Mouse (Mus musculus) cerebellum, adult (tissue): Measurements from ENCODE around the gene Nid1.

Experiments used
- ATAC-seq: cut with Nextera tagmentation; 2 replicates; pipeline ENCODE4 v1.9.2; 2017; ENCODE audit warnings: mild to moderate bottlenecking, moderate library complexity, mixed read lengths; ENCODE audit not compliant: insufficient number of reproducible peaks, low FRiP score, low TSS enrichment

The Nid1 gene

GRCm38 (mm10) chr13:13485682-13486081, 48.3 kb downstream of the Nid1 start:
- ATAC-seq: no peak

- no peak for ATAC-seq
Observed at GRCm38 (mm10) chr13:13487851-13488250, 50.5 kb downstream of the Nid1 start.

GRCm38 (mm10) chr13:13489861-13490260, 52.5 kb downstream of the Nid1 start:
- no peak for ATAC-seq

GRCm38 (mm10) chr13:13492151-13492550, 54.8 kb downstream of the Nid1 start:
- no peak for ATAC-seq

DNA sequence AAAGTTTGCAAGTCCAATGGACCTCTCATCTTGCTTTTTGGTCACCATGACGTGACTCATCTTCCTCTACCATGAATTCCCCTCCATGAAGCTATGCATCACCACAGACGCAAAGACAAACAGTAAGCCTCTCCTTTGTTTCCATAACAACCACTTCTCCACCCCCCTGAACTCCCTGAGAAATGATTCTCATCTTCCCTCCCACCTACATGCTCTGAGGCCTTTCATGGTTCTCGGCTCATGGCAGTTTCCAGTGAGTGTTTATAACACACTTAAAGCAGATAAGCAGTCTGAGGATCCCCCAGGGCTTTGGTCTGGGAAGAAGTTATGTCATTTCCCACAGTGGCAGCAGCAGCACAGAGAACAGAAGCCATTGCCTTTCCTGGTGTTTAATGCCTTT, 56.2 kb downstream of the Nid1 start:
- ATAC-seq: no peak

GRCm38 (mm10) chr13:13498022-13498421, 60.7 kb downstream of the Nid1 start:
- no peak for ATAC-seq

DNA sequence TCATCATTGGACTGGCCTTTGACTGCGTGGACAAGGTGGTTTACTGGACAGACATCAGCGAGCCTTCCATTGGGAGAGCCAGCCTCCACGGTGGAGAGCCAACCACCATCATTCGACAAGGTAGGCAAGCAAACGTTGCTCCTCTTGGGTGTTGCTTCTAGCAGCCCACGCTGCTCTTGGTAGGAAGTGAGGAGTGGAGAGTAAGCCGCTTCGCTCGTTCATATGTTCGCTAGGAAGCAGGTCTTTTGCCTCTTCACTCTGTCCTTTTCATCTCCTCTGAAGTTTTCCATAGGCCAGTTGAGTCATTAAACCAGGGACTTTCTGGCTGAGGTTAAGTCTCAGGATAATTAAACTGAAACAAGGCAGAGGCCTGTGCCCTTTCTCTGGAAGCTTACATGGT, 65.1 kb downstream of the Nid1 start:
- ATAC-seq: no peak

GRCm38 (mm10) chr13:13503695-13504386, 66.5 kb downstream of the Nid1 start:
- no peak for ATAC-seq

DNA sequence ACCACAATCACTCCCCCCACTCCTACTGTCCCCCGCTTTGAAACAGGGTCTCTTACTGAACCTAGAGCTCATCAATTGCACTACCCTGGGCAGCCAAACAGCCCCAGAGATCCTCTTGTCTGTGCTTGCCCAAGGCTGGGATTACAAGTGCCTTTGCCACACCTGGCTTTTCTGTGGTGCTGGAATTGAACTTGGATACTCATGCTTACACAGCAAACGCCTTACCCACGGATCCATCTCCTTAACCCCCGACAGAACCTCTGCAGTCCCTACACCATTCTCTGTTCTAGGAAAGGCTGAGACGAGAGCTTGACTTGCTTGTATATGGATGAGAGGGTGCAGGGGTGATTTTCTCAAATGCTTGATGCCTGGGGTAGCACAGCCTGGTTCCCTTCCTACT, 67.7 kb downstream of the Nid1 start:
- ATAC-seq: no peak

DNA sequence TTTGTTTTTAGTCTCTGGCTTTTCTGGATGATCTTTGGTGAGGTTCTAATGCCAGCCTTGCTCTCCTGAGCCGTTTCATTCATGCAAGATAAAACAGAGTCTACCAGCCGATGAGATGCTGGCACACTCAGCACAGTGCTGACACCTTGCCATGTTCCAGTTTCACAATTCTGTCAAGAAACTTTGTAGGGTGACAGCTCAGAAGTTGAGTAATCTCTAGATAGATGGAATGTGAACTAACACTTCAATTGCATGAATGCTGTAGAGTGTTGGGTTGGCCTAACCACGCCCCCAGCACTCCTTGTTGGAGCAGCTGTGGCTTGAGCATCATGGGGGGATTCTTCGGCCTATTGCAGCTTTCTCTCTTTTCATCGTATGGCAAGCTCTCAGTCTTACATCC, 69.2 kb downstream of the Nid1 start:
- no peak for ATAC-seq

DNA sequence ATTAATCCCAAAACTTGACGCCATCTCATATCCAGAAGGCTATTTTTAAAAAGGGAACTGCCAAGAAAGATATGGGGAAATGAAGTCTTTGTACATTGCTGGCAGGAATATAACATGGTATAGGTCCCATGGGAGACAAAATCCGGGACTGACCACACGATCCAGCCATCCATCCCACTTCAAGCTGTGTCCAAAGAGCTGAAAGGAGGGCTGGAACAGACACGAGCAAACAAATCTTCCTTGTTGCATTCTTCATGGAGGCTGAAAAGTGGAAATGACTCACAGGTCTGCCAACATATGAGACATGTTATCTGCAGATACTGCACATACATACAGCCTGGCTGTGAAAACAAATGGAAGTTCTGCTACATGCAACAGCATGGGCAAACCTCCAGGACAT, 77.5 kb downstream of the Nid1 start:
- no peak for ATAC-seq

DNA sequence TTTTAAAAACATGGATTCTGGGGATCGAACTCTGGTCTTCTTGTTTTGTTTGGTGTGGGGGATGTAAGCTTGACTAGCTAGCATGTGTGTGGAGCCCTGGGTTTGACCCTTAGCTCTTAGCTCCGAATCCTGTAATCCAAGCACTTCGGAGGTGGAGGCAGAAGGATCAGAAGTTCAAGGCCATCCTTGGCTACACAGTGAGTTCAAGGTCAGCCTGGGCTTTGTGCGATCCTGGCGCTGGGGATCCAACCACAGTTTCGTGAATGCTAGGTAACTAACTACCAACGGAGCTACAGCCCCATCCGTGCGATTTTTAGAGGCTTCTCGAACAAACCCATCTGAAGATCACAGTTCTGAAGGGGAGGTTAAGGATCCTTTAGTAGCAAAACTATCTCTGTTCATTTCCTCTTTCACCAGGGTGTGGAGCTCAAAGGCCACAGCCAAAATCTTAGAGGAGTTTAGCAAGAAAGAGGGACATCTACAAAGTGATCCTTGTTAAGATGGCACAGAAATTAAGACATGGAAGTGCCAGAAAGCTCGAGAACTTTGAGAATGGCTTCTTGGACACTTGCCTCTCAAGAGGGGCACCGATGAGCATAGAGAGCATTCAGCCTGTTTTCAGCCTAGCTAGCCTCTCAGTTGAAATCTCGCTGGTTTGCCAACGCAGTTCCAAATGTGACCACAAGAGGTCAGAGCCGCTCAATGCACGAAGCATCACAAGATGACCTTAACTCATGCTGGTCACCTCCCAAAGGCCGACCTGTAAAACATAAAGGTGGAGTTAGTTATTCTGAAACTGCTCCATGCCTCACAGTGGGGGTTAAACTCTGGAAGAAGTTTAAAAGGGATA, 79.2 kb downstream of the Nid1 start:
- peak; percentile 91 for ATAC-seq

GRCm38 (mm10) chr13:13518114-13518513, 80.8 kb downstream of the Nid1 start:
- no peak for ATAC-seq

- no peak for ATAC-seq
Observed at GRCm38 (mm10) chr13:13520436-13520835, 83.1 kb downstream of the Nid1 start.

DNA sequence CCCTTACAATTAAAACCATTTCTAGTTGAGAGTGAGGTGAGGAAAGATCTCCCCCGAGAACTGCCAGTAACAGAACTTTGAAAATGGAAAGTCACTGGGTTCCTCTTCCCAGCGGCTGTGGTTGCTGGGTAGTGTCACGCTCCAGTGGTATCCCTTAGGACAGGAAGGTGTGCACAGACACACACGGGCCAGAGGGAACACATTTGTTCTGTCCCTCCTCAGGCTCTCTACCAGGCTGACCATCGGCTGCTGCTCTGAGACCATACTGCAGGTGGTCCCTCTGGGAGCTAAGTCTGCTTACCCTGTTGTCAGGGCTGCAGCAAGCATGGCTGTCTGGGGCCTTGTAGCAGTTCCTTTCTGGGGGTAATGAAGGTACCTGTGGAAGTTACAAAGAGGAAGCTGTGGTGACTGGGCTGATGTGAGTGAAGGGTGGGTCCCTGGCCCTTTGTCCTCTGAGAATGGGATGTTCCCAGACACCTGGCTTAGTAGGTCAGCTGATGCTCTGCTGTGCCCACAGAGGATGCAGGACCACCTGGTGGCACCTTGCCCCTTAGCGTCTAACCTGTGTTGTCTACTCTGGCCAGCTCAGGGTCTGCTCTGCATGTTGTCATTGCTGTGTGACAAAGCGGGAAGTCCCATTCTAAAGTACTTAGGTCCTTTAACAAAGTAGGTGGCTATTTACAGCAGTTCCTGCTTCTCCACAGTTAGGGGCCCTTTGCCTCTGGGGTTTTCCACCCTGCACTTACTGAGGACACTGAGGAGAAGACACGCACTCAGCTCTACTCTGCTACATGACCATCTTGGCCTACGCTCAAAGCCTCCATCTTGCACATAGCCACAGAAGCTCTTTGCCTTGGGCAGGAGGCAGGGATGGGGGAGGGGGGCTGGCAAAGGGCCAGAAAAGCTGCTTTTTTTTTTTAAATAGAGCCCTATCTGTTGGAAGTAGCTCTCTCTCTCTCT, 86.6 kb downstream of the Nid1 start:
- ATAC-seq: no peak

DNA sequence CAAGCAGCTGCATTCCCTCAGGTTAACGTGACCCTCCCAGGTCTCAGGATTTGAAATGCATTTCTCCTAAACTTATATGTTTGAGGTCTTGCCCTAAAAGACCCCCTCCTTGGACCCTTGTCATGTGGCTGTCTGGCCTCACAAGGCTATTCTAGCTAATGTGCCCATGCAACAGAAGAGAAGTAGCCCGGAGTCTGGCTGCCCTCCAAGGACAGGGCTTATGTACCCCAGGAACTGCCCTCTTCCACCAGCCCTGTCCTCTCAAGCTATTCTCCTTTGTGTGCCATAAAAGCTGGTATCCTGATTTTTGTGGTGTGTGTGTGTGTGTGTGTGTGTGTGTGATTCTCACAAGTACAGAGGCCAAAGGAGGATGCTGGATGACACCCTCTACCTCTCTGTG, 87.9 kb downstream of the Nid1 start:
- no peak for ATAC-seq

GRCm38 (mm10) chr13:13525877-13526276, 88.5 kb downstream of the Nid1 start:
- ATAC-seq: no peak

GRCm38 (mm10) chr13:13529115-13529542, 91.8 kb downstream of the Nid1 start:
- peak; percentile 92 for ATAC-seq

DNA sequence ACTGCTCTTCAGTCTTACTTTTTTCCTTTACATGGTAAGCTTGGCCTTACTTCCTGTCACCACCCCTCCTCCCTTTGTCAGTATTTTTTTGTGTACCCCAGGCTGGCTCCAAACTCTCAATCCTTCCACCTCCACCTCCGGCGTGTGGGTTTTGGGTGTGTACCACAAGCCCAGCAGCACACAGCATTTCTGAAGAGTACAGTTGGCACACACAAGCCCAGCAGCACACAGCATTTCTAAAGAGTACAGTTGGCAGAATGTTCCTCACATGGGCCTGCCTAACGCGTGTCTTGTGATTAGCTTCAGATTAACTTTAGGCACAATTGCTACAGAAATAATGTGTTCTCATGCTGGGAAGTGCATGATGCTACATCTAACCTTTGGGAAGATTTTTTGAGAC, 93.6 kb downstream of the Nid1 start:
- ATAC-seq: no peak

DNA sequence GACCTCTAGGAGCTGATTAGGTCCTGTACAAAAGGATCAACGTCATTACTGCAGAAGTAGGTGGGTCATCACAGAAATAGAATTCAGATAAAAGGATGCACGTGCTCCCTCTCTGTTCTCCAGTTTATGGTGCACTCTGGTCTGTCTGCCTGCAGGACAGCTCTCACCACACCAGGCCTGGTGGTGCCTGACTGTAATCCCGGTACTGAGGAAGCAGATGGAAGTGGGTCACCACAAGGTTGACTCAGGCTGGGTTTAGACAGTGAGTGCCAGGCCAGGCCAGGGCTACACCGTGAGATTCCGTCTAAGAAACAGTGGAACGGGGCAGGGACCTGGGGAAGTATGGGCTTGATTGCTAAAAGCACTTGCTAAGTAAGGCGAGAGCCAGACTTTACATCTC, 94.6 kb downstream of the Nid1 start:
- no peak for ATAC-seq

DNA sequence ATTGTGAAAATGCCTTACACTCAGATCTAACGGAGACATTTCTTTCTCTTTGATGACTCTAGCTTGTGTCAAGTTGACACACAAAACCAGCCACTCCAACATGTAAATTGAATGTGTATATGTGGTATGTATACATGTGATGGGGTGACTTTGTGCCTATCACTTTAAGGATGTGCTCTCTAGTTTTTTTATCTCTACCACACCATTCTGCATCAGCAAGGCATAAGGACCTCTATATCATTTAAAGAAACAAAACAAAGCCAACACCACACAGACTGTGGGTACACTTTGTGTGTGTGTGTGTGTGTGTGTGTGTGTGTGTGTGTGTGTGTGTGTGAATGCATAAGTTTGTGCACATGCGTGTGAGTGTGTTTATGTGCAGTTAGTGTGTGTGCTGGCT, 99.2 kb downstream of the Nid1 start:
- no peak for ATAC-seq
